Mouse (Mus musculus) lung, adult 2 months (tissue): Measurements from ENCODE around the gene Lck.
A peak's percentile ranks its signal among the peaks of the same experiment; 100 is the strongest.

Experiments used
- CTCF ChIP-seq: fragments of 200-500 bp; IDR thresholded peaks from 2 replicates; pipeline ENCODE4 v1.5.1; 2011; ENCODE audit warnings: mild to moderate bottlenecking, low read length, control low read depth; ENCODE audit not compliant: insufficient read depth
- POLR2A ChIP-seq: fragments of 200-500 bp; IDR thresholded peaks from 2 replicates; pipeline ENCODE4 v1.6.1; 2011; ENCODE audit warnings: low read depth, mild to moderate bottlenecking, control low read depth, low read length, borderline replicate concordance; ENCODE audit errors: extremely low read depth

DNA sequence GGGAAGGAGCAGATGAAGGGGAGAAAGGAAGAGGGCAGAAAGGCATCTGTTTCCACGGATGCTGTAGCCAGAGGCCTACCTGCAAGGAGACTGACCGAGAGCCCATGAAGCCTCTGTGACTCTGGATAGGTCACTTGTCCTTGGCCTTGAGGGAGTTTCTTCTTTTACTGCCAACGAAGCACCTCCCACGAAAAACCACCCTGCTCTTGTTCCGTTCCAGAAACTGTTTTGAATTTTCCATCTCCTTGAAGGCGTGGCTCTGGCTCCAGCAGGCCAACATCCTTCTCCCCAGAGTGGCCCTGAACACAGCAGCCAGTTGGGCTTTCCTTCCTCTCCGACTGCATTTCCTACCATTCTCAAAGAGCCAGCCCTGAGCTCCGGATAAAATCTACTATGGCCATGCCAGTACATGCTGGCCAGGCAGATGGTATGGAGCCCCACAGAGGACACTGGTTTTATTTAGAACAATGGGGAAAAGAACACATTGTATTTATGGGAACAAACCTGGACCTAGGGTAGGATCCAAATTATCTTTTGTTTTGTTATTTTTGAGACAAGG is 47.9 kb upstream of the Lck start:
- TF ChIP-seq CTCF (no peak), POLR2A (peak; percentile 60; the same call in 1 of the 2 replicates)
